Mouse (Mus musculus) small intestine, adult 2 months (tissue): Measurements from ENCODE around the gene Cdkn1c.

Source experiments
- CTCF ChIP-seq: fragments of 200-500 bp; IDR thresholded peaks from 2 replicates; pipeline ENCODE4 v1.5.1; 2012; ENCODE audit warnings: low read depth, mild to moderate bottlenecking, control low read depth, inconsistent platforms, low read length, moderate library complexity, mixed read lengths; ENCODE audit not compliant: insufficient replicate concordance, insufficient read length; ENCODE audit errors: extremely low read depth
- POLR2A ChIP-seq: fragments of 200-500 bp; IDR thresholded peaks from 2 replicates; pipeline ENCODE4 v1.6.1; 2012; ENCODE audit warnings: low read depth, mild to moderate bottlenecking, control low read depth, inconsistent platforms, low read length, moderate library complexity

- TF ChIP-seq CTCF (no peak), POLR2A (no peak)
Measured at GRCm38 (mm10) chr7:143482541-143482940, 21.7 kb upstream of the Cdkn1c start.
